Mouse (Mus musculus): Measurements from ENCODE around the gene Ap3m1. TPM values are rescaled to one million over a fixed set of nuclear protein-coding genes. Genes with fewer than 3 reads are reported as not detected.

Ap3m1 gene
- polyA plus RNA-seq, 1 experiment from 2014 or later: 73.8 TPM

DNA sequence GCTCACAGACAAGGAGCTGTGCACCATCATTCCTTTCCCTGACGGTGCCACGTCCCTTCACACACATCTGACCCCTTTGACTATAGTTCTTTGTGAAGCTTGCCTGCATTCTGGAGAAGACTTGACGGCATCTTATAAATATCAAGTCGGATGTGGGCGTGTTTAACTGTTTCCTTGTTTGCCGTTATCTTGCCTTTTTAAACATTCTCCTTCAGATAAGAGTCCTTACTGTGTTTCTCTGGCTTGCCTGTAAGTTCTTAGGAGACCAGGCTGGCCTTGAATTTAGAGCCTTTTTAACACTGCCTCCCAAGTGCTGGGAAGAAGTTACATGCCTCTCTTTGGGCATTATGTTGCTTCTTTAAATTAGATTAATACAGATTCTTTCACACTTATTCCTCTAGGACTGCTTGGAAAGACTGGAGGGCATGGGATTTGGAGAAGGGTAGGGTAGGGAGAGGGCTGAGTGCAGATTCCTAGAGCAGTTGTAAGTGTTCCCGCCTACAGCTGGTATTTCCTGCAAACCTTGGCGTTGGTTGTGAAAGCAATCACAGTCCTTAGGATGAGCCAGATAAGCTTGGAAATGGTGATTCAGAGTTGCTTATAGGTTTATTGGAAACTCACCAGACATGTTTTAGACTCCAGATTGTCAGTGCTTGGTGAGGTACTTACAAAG, 13.3 kb upstream of the Ap3m1 start:
- H3K4me3 ChIP-seq (replicated peaks): no peak overlapping the region
- H3K36me3 ChIP-seq: no peaks in the 10 kb centered on the region
- no peaks in the 10 kb centered on the region for H3K9me3 ChIP-seq (replicated peaks)
- no peak overlapping the region for H3K9ac ChIP-seq (replicated peaks)
- no peaks in the 10 kb centered on the region for H3K27me3 ChIP-seq (replicated peaks)
- H3K4me2 ChIP-seq: no peak overlapping the region
- H3K27ac ChIP-seq (replicated peaks): no peak overlapping the region
- WGBS: 78% methylated on average over 8 of the region's 8 CpGs
- no peaks in the 10 kb centered on the region for H3K4me1 ChIP-seq
- ATAC-seq (ENCODE audit: low FRiP score): no peak

DNA sequence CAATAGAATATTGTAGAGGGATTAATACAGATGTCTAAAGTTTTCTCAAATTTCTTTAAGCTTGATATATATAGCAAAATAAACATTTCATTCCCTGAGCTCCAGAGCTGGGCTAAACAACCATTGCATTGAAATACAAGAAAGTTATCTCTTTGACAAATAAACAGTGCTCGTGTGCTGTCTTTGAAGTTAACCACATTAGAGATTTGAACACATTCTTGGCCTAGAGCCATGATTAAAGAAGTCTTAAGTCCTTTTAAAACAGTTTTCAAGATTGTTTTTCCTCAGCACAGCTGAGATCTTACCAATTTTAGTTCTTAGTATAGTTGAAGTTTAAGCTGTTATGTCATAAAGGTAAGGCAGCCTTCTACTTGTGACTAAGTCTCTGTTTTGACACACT, 12.0 kb upstream of the Ap3m1 start:
- Histone ChIP-seq H3K9me3 (replicated peaks) (no peaks in the 10 kb centered on the region), H3K9ac (replicated peaks) (no peak overlapping the region), H3K27ac (replicated peaks) (no peak overlapping the region), H3K4me3 (replicated peaks) (no peak overlapping the region), H3K4me2 (no peak overlapping the region), H3K36me3 (no peaks in the 10 kb centered on the region), H3K27me3 (replicated peaks) (no peaks in the 10 kb centered on the region), H3K4me1 (no peaks in the 10 kb centered on the region)
- no peak for ATAC-seq (ENCODE audit: low FRiP score)
- 59% methylated on average over 1 of the region's 1 CpGs for WGBS

- no peak overlapping the region for H3K4me3 ChIP-seq (replicated peaks)
- 49% methylated on average over 5 of the region's 5 CpGs for WGBS
- H3K27me3 ChIP-seq (replicated peaks): no peaks in the 10 kb centered on the region
These were observed 10.6 kb upstream of the Ap3m1 start for GRCm38 (mm10) chr14:21062766-21063513.

GRCm38 (mm10) chr14:21058972-21059371, 6.7 kb upstream of the Ap3m1 start:
- H3K27me3 ChIP-seq (replicated peaks): no peaks in the 10 kb centered on the region
- no peaks in the 10 kb centered on the region for H3K4me1 ChIP-seq
- H3K9ac ChIP-seq (replicated peaks): no peak overlapping the region
- ATAC-seq (ENCODE audit: low FRiP score): no peak
- 93% methylated on average over 2 of the region's 2 CpGs for WGBS
- no peak overlapping the region for H3K4me2 ChIP-seq
- H3K4me3 ChIP-seq (replicated peaks): no peak overlapping the region
- no peaks in the 10 kb centered on the region for H3K36me3 ChIP-seq
- no peak overlapping the region for H3K27ac ChIP-seq (replicated peaks)
- H3K9me3 ChIP-seq (replicated peaks): no peaks in the 10 kb centered on the region

More at GRCm38 (mm10) chr14:21062766-21063513, 10.6 kb upstream of the Ap3m1 start:
- H3K9ac ChIP-seq (replicated peaks): no peak overlapping the region
- no peak for ATAC-seq (ENCODE audit: low FRiP score)
- H3K4me2 ChIP-seq: no peak overlapping the region
- no peak overlapping the region for H3K27ac ChIP-seq (replicated peaks)
- H3K9me3 ChIP-seq (replicated peaks): no peaks in the 10 kb centered on the region
- H3K36me3 ChIP-seq: no peaks in the 10 kb centered on the region
- no peaks in the 10 kb centered on the region for H3K4me1 ChIP-seq

DNA sequence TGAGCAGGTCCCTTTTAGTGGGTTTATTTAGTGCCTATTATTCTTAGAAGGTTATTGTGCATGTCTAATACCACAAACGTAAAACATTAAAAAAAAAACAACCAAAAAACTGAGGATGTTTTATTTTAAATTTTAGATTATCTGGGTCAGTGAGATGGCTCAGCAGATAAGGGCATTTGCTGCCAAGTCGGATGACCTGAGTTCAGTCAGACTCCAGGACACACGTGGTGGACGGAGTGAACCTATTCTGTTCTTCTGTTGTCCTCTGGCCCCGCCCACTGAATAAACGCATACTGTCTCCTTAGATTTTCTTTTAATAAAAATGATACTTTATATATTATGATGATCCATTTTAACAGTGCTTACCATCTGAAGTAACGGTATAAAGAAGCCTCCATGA, 1.3 kb upstream of the Ap3m1 start:
- Histone ChIP-seq H3K4me3 (replicated peaks) (no peak overlapping the region; the same call in 1 of the 2 replicates), H3K9ac (replicated peaks) (no peak overlapping the region), H3K9me3 (replicated peaks) (no peaks in the 10 kb centered on the region), H3K4me2 (peak overlapping the region; percentile 98), H3K27me3 (replicated peaks) (no peaks in the 10 kb centered on the region), H3K36me3 (no peaks in the 10 kb centered on the region), H3K27ac (replicated peaks) (no peak overlapping the region), H3K4me1 (peaks cover 15% of the 10 kb centered on the region)
- ATAC-seq (ENCODE audit: low FRiP score): no peak
- WGBS: 52% methylated on average over 7 of the region's 7 CpGs

GRCm38 (mm10) chr14:21053151-21053550, 843 bp upstream of the Ap3m1 start:
- no peak overlapping the region for H3K27ac ChIP-seq (replicated peaks)
- peak overlapping the region; percentile 98 for H3K4me2 ChIP-seq
- WGBS: 9% methylated on average over 8 of the region's 8 CpGs

DNA sequence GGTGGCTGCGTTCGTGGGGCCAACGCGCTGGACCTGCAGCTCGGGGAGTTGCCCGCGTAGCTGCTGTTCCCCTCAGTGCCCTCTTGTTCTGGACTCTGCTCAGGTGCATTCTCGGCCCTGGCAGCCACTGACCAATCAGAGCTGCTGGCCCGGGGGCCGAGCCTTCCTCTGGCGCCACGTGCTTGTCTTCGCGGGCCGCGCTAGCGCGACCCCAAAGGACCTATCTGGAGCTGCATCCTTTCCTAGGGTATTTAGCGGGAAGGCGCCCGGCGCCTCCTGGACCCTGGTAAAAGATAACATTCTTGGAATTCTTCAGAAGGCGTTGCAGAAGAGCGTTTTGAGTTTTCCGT, 448 bp upstream of the Ap3m1 start:
- Histone ChIP-seq H3K36me3 (no peaks in the 10 kb centered on the region), H3K4me2 (peak overlapping the region; percentile 98), H3K9me3 (replicated peaks) (no peaks in the 10 kb centered on the region), H3K9ac (replicated peaks) (peak overlapping the region; percentile 59), H3K27ac (replicated peaks) (peak overlapping the region; percentile 92), H3K27me3 (replicated peaks) (no peaks in the 10 kb centered on the region), H3K4me3 (replicated peaks) (peak overlapping the region; percentile 72), H3K4me1 (peaks cover 15% of the 10 kb centered on the region)
- peak; percentile 82 for ATAC-seq (ENCODE audit: low FRiP score)
- WGBS: 0% methylated on average over 25 of the region's 25 CpGs

More at GRCm38 (mm10) chr14:21053151-21053550, 843 bp upstream of the Ap3m1 start:
- peak overlapping the region; percentile 59 for H3K9ac ChIP-seq (replicated peaks)
- H3K36me3 ChIP-seq: no peaks in the 10 kb centered on the region
- ATAC-seq (ENCODE audit: low FRiP score): no peak
- no peaks in the 10 kb centered on the region for H3K9me3 ChIP-seq (replicated peaks)
- peaks cover 15% of the 10 kb centered on the region for H3K4me1 ChIP-seq
- H3K27me3 ChIP-seq (replicated peaks): no peaks in the 10 kb centered on the region
- peak overlapping the region; percentile 72 for H3K4me3 ChIP-seq (replicated peaks)

DNA sequence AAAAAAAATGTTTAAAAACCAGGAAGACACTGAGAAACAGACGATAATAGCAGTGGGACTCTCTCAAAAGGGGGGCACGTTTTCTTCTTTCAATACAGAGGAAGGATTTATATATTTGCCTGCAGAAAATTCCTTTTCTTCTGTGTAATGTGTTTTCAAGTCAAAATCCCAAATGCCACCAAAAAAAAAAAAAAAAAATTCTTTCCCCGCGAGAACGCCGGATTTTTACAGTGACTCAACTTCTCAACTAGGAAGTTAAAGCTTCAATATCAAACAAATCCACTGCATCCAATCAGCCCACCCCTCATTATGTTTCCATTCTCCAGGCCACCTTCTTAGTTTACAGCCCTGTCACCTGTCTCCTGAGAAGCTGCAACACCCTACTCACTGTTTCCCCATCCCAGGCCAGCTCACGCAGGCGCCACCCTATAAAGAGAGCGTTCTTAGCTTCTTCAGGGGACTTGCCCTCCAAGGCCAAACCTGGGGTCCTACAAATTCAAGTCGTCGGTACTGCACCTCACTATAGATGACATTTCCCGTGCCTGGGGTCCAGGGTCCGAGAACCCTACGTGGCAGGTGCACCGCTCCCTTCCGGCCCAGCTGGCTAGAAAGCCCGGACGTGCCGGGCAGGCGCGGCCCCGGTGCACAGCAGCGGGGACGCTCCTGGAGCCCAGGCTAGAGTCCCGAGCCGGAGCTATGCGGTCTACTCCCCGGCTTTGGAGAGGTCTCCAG, 762 bp downstream of the Ap3m1 start:
- H3K9me3 ChIP-seq (replicated peaks): no peaks in the 10 kb centered on the region
- 10% methylated on average over 28 of the region's 28 CpGs for WGBS
- peak overlapping the region; percentile 98 for H3K4me2 ChIP-seq
- peak; percentile 14 for ATAC-seq (ENCODE audit: low FRiP score)
- no peaks in the 10 kb centered on the region for H3K36me3 ChIP-seq
- H3K4me3 ChIP-seq (replicated peaks): peak overlapping the region; percentile 72
- H3K4me1 ChIP-seq: peaks cover 15% of the 10 kb centered on the region
- H3K27me3 ChIP-seq (replicated peaks): no peaks in the 10 kb centered on the region
- peak overlapping the region; percentile 79 for H3K9ac ChIP-seq (replicated peaks)
- H3K27ac ChIP-seq (replicated peaks): peak overlapping the region; percentile 92

- 81% methylated on average over 3 of the region's 3 CpGs for WGBS
- H3K4me3 ChIP-seq (replicated peaks): peak overlapping the region; percentile 72
These were observed 1.6 kb downstream of the Ap3m1 start for GRCm38 (mm10) chr14:21050734-21051133.

DNA sequence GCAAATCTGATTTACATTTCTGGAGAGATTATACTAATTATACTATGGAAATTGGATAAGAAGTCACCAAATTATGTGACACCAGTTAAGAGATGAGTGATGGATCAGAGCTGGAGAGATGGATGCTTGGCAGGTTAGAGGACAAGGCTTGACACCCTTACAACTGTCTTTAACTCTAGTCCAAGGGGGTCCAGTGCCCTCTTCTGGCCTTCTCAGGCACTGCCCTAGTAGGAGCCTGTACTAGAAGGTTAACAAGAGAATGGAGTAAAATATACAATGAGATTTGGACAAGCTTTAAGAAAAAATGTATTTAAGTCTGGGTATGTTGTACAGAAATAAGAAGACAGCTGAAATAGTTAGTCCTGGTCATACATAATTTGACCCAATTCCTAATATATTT, 3.4 kb downstream of the Ap3m1 start:
- no peak for ATAC-seq (ENCODE audit: low FRiP score)
- no peak overlapping the region for H3K9ac ChIP-seq (replicated peaks)
- H3K36me3 ChIP-seq: 0 out of 2 replicates have a peak, but pooled peaks cover 5% of the 10 kb centered on the region
- no peak overlapping the region for H3K27ac ChIP-seq (replicated peaks)
- H3K27me3 ChIP-seq (replicated peaks): no peaks in the 10 kb centered on the region
- peaks cover 15% of the 10 kb centered on the region for H3K4me1 ChIP-seq
- no peak overlapping the region for H3K4me3 ChIP-seq (replicated peaks)
- no peaks in the 10 kb centered on the region for H3K9me3 ChIP-seq (replicated peaks)
- no peak overlapping the region for H3K4me2 ChIP-seq

More at GRCm38 (mm10) chr14:21050734-21051133, 1.6 kb downstream of the Ap3m1 start:
- peaks cover 15% of the 10 kb centered on the region for H3K4me1 ChIP-seq
- no peak overlapping the region for H3K27ac ChIP-seq (replicated peaks)
- no peaks in the 10 kb centered on the region for H3K36me3 ChIP-seq
- ATAC-seq (ENCODE audit: low FRiP score): no peak
- peak overlapping the region; percentile 98; the same call in 1 of the 2 replicates for H3K4me2 ChIP-seq
- H3K27me3 ChIP-seq (replicated peaks): no peaks in the 10 kb centered on the region
- H3K9me3 ChIP-seq (replicated peaks): no peaks in the 10 kb centered on the region
- no peak overlapping the region for H3K9ac ChIP-seq (replicated peaks)

DNA sequence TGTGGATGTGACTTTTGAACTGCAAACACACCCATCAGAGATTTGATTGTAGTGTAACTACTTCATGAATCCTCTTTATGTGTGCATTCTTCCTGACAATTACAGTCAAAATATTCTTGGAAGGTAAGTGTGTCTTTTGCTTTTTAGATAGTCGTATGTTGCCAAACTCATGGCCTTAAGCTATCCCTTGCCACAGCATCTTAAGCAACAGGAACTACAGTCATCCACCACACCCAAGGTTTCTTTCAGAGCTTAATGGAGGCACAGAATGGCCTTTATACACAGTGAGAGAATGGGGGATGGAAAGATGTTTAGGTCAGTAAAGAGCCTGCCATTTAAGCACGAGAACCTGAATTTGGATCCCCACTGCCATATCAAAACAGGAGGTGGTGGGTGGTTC, 4.5 kb downstream of the Ap3m1 start:
- H3K4me1 ChIP-seq: peaks cover 11% of the 10 kb centered on the region
- H3K27ac ChIP-seq (replicated peaks): no peak overlapping the region
- no peaks in the 10 kb centered on the region for H3K9me3 ChIP-seq (replicated peaks)
- WGBS: 88% methylated on average over 2 of the region's 2 CpGs
- no peak overlapping the region for H3K4me3 ChIP-seq (replicated peaks)
- H3K9ac ChIP-seq (replicated peaks): no peak overlapping the region
- no peak overlapping the region for H3K4me2 ChIP-seq
- ATAC-seq (ENCODE audit: low FRiP score): no peak
- peaks cover 9% of the 10 kb centered on the region; the same call in 1 of the 2 replicates for H3K36me3 ChIP-seq
- no peaks in the 10 kb centered on the region for H3K27me3 ChIP-seq (replicated peaks)
